Mouse (Mus musculus): ENCODE measurements around the gene Ifnar2.
"Not testable (repeated sequence)": the region's sequence is repeated elsewhere in the genome, so short reads cannot be mapped to it uniquely, and the experiment has no call there.

Ifnar2 gene

GRCm38 (mm10) chr16:91405640-91406584 lies 33.3 kb downstream of the Ifnar2 start, which contains the start of gene Il10rb:
Il10rb (plus strand) TSS chr16:91406164.
- in situ Hi-C loops (cut with MboI; ENCODE audit: low pct_unique_long_range_greater_than_20kb in 1 of 2, low sequenced_read_pairs in 2 of 2, unreplicated experiment in 1 of 2): no loop called here

GRCm38 (mm10) chr16:91406585-91407220 lies 34.1 kb downstream of the Ifnar2 start:
- in situ Hi-C loops (cut with MboI; ENCODE audit: low pct_unique_long_range_greater_than_20kb in 1 of 2, low sequenced_read_pairs in 2 of 2, unreplicated experiment in 1 of 2): no loop called here

GRCm38 (mm10) chr16:91413102-91413844 lies 40.7 kb downstream of the Ifnar2 start:
- in situ Hi-C loops (cut with MboI; ENCODE audit: low pct_unique_long_range_greater_than_20kb in 1 of 2, low sequenced_read_pairs in 2 of 2, unreplicated experiment in 1 of 2): no loop called here

GRCm38 (mm10) chr16:91415391-91416189 lies 43.0 kb downstream of the Ifnar2 start:
- in situ Hi-C loops (cut with MboI; ENCODE audit: low pct_unique_long_range_greater_than_20kb in 1 of 2, low sequenced_read_pairs in 2 of 2, unreplicated experiment in 1 of 2): no loop called here

GRCm38 (mm10) chr16:91416357-91416756 lies 43.8 kb downstream of the Ifnar2 start:
- in situ Hi-C loops (cut with MboI; ENCODE audit: low pct_unique_long_range_greater_than_20kb in 1 of 2, low sequenced_read_pairs in 2 of 2, unreplicated experiment in 1 of 2): no loop called here

GRCm38 (mm10) chr16:91416938-91417337 lies 44.4 kb downstream of the Ifnar2 start:
- in situ Hi-C loops (cut with MboI; ENCODE audit: low pct_unique_long_range_greater_than_20kb in 1 of 2, low sequenced_read_pairs in 2 of 2, unreplicated experiment in 1 of 2): no loop called here

- in situ Hi-C loops (cut with MboI; ENCODE audit: low pct_unique_long_range_greater_than_20kb in 1 of 2, low sequenced_read_pairs in 2 of 2, unreplicated experiment in 1 of 2): no loop called here
These were observed 45.9 kb downstream of the Ifnar2 start for GRCm38 (mm10) chr16:91418531-91418930.

GRCm38 (mm10) chr16:91425816-91426215 lies 53.2 kb downstream of the Ifnar2 start:
- in situ Hi-C loops (cut with MboI; ENCODE audit: low pct_unique_long_range_greater_than_20kb in 1 of 2, low sequenced_read_pairs in 2 of 2, unreplicated experiment in 1 of 2): no loop called here

GRCm38 (mm10) chr16:91426586-91426985 lies 54.0 kb downstream of the Ifnar2 start:
- in situ Hi-C loops (cut with MboI; ENCODE audit: low pct_unique_long_range_greater_than_20kb in 1 of 2, low sequenced_read_pairs in 2 of 2, unreplicated experiment in 1 of 2): no loop called here

- in situ Hi-C loops (cut with MboI; ENCODE audit: low pct_unique_long_range_greater_than_20kb in 1 of 2, low sequenced_read_pairs in 2 of 2, unreplicated experiment in 1 of 2): no loop called here
These were observed 54.9 kb downstream of the Ifnar2 start for GRCm38 (mm10) chr16:91427461-91427860.

GRCm38 (mm10) chr16:91428259-91428865 lies 55.8 kb downstream of the Ifnar2 start:
- in situ Hi-C loops (cut with MboI; ENCODE audit: low pct_unique_long_range_greater_than_20kb in 1 of 2, low sequenced_read_pairs in 2 of 2, unreplicated experiment in 1 of 2): no loop called here

- in situ Hi-C loops (cut with MboI; ENCODE audit: low pct_unique_long_range_greater_than_20kb in 1 of 2, low sequenced_read_pairs in 2 of 2, unreplicated experiment in 1 of 2): no loop called here
These were observed 60.2 kb downstream of the Ifnar2 start for GRCm38 (mm10) chr16:91432720-91433328.

GRCm38 (mm10) chr16:91433329-91433933 lies 60.8 kb downstream of the Ifnar2 start:
- in situ Hi-C loops (cut with MboI; ENCODE audit: low pct_unique_long_range_greater_than_20kb in 1 of 2, low sequenced_read_pairs in 2 of 2, unreplicated experiment in 1 of 2): no loop called here

- in situ Hi-C loops (cut with MboI; ENCODE audit: low pct_unique_long_range_greater_than_20kb in 1 of 2, low sequenced_read_pairs in 2 of 2, unreplicated experiment in 1 of 2): no loop called here
These were observed 61.5 kb downstream of the Ifnar2 start for GRCm38 (mm10) chr16:91434119-91434518.

GRCm38 (mm10) chr16:91438081-91438480 lies 65.5 kb downstream of the Ifnar2 start:
- in situ Hi-C loops (cut with MboI; ENCODE audit: low pct_unique_long_range_greater_than_20kb in 1 of 2, low sequenced_read_pairs in 2 of 2, unreplicated experiment in 1 of 2): no loop called here

- in situ Hi-C loops (cut with MboI; ENCODE audit: low pct_unique_long_range_greater_than_20kb in 1 of 2, low sequenced_read_pairs in 2 of 2, unreplicated experiment in 1 of 2): not testable (repeated sequence)
These were observed 66.0 kb downstream of the Ifnar2 start for GRCm38 (mm10) chr16:91438599-91438998.

- in situ Hi-C loops (cut with MboI; ENCODE audit: low pct_unique_long_range_greater_than_20kb in 1 of 2, low sequenced_read_pairs in 2 of 2, unreplicated experiment in 1 of 2): no loop called here
These were observed 68.8 kb downstream of the Ifnar2 start for GRCm38 (mm10) chr16:91441366-91441765.

All from mouse embryonic stem cell (cell line).